Mouse (Mus musculus): Measurements from ENCODE around the gene Pecam1.
"Not testable (repeated sequence)": the region's sequence is repeated elsewhere in the genome, so short reads cannot be mapped to it uniquely, and the experiment has no call there.

The Pecam1 gene

GRCm38 (mm10) chr11:106666470-106667107 lies 83.8 kb downstream of the Pecam1 start:
- DNase-seq (ENCODE audit: low spot score in 2 of 2) = no peak

- no peak for DNase-seq (ENCODE audit: low spot score in 2 of 2)
These were observed 84.6 kb downstream of the Pecam1 start for GRCm38 (mm10) chr11:106665841-106666240.

- peak; percentile 66 to 79 for DNase-seq (ENCODE audit: low spot score in 2 of 2)
These were observed 85.1 kb downstream of the Pecam1 start for GRCm38 (mm10) chr11:106665328-106665727.

- DNase-seq (ENCODE audit: low spot score in 2 of 2) = no peak
These were observed 85.7 kb downstream of the Pecam1 start for GRCm38 (mm10) chr11:106664691-106665090.

GRCm38 (mm10) chr11:106663838-106664237 lies 86.6 kb downstream of the Pecam1 start:
- no peak for DNase-seq (ENCODE audit: low spot score in 2 of 2)

- DNase-seq (ENCODE audit: low spot score in 2 of 2) = no peak
These were observed 87.6 kb downstream of the Pecam1 start for GRCm38 (mm10) chr11:106662634-106663407.

GRCm38 (mm10) chr11:106660453-106661081 lies 89.9 kb downstream of the Pecam1 start:
- DNase-seq (ENCODE audit: low spot score in 2 of 2) = no peak

- DNase-seq (ENCODE audit: low spot score in 2 of 2) = peak; percentile 56 to 70
These were observed 90.7 kb downstream of the Pecam1 start for GRCm38 (mm10) chr11:106659598-106660295.

GRCm38 (mm10) chr11:106658051-106658880 lies 92.2 kb downstream of the Pecam1 start:
- DNase-seq (ENCODE audit: low spot score in 2 of 2) = peak; percentile 81 to 87

GRCm38 (mm10) chr11:106656896-106657498 lies 93.4 kb downstream of the Pecam1 start:
- not testable (repeated sequence) for DNase-seq (ENCODE audit: low spot score in 2 of 2)

- DNase-seq (ENCODE audit: low spot score in 2 of 2) = peak; percentile 69 to 78
These were observed 102.1 kb downstream of the Pecam1 start for GRCm38 (mm10) chr11:106648347-106648746.

- DNase-seq (ENCODE audit: low spot score in 2 of 2) = no peak
These were observed 107.3 kb downstream of the Pecam1 start for GRCm38 (mm10) chr11:106642966-106643637.

GRCm38 (mm10) chr11:106641580-106641979 lies 108.8 kb downstream of the Pecam1 start:
- DNase-seq (ENCODE audit: low spot score in 2 of 2) = no peak

- no peak for DNase-seq (ENCODE audit: low spot score in 2 of 2)
These were observed 110.4 kb downstream of the Pecam1 start for GRCm38 (mm10) chr11:106640059-106640458.

GRCm38 (mm10) chr11:106639356-106639692 lies 111.1 kb downstream of the Pecam1 start:
- no peak for DNase-seq (ENCODE audit: low spot score in 2 of 2)

GRCm38 (mm10) chr11:106638551-106639355 lies 111.7 kb downstream of the Pecam1 start:
- no peak for DNase-seq (ENCODE audit: low spot score in 2 of 2)

GRCm38 (mm10) chr11:106637754-106638153 lies 112.7 kb downstream of the Pecam1 start:
- peak; percentile 15 to 28 for DNase-seq (ENCODE audit: low spot score in 2 of 2)

- no peak for DNase-seq (ENCODE audit: low spot score in 2 of 2)
These were observed 114.5 kb downstream of the Pecam1 start for GRCm38 (mm10) chr11:106635946-106636345.

GRCm38 (mm10) chr11:106634175-106634574 lies 116.3 kb downstream of the Pecam1 start:
- not testable (repeated sequence) for DNase-seq (ENCODE audit: low spot score in 2 of 2)
